ENCODE assay signal across 27 mouse cellular contexts in the genomic region with DNA sequence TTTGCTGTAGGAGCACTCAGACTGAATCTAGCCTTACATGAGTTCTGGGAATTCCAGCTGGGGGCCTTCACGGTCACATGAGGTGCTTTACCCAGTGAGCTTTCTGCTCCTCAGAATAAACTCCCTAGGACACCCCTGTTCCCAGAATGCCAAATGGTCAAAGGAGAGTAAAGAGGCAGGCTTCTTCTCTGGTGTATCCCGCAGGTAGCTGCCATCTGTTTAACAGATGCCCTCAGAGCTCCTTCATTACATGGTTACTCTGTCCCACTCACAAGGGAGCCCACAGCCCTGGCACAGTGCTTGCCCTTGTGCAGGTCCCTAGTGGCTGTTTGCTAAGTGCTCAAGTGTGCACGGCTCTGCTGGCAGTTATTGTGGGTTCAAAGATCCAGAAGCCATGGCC. TPM values are rescaled to one million over a fixed set of nuclear protein-coding genes. Genes with fewer than 3 reads are reported as not detected.
DNase-seq lines count a peak whose midpoint lies in the region; ATAC-seq and TF ChIP-seq lines count a peak whose summit lies in the region.
"Had no signal": no experiment of that assay in that cellular context is flagged by ENCODE, and none has a peak within 500 bp of the region (broad histone marks: within the 10 kb centered on the region; RNA-seq: fewer than 3 reads in every experiment).

No protein-coding gene starts in this region.

- no peaks in the 10 kb centered on the region for H3K36me3 ChIP-seq in E14TG2a.4 (ENCODE audit: insufficient read depth, low read length)
- peaks cover 34% of the 10 kb centered on the region for H3K36me3 ChIP-seq in embryonic facial prominence, embryonic 10.5 days (replicated peaks)
- H3K36me3 ChIP-seq: forebrain, embryonic 15.5 days; G1E; liver, embryonic 15.5 days; midbrain, embryonic 15.5 days; neural tube, embryonic 15.5 days had no signal

- 76% methylated on average over 3 of the region's 3 CpGs for WGBS in embryonic facial prominence, embryonic 10.5 days

- TF ChIP-seq CTCF in E14TG2a.4 (conservative IDR thresholded peaks at IDR 0.05; ENCODE audit: low read length) = no peak

- H3K9me3 ChIP-seq in E14TG2a.4 (ENCODE audit: low read length) = no peaks in the 10 kb centered on the region
- no peaks in the 10 kb centered on the region for H3K9me3 ChIP-seq in embryonic facial prominence, embryonic 10.5 days
- H3K9me3 ChIP-seq: forebrain, embryonic 15.5 days; G1E; kidney, embryonic 15.5 days; liver, embryonic 15.5 days; midbrain, embryonic 10.5 days; midbrain, embryonic 15.5 days; neural tube, embryonic 15.5 days had no signal

- H3K4me3 ChIP-seq in E14TG2a.4 (replicated peaks; ENCODE audit: low read length) = peak overlapping the region; percentile 23
- no peak overlapping the region for H3K4me3 ChIP-seq in embryonic facial prominence, embryonic 10.5 days
- H3K4me3 ChIP-seq: forebrain, embryonic 15.5 days; gastrocnemius, adult 2 months; kidney, embryonic 15.5 days; layer of hippocampus, adult 2 months; liver, embryonic 15.5 days; midbrain, embryonic 15.5 days; neural tube, embryonic 15.5 days had no signal

- peaks cover 88% of the 10 kb centered on the region for H3K4me1 ChIP-seq in E14TG2a.4 (replicated peaks; ENCODE audit: low read depth, low read length)
- peaks cover 80% of the 10 kb centered on the region for H3K4me1 ChIP-seq in embryonic facial prominence, embryonic 10.5 days

- peaks cover 36% of the 10 kb centered on the region for H3K27me3 ChIP-seq in E14TG2a.4 (ENCODE audit: insufficient read depth, low read length)
- H3K27me3 ChIP-seq in embryonic facial prominence, embryonic 10.5 days (replicated peaks; ENCODE audit: low read depth, poor library complexity, severe bottlenecking) = peaks cover 50% of the 10 kb centered on the region
- H3K27me3 ChIP-seq: forebrain, embryonic 15.5 days; midbrain, embryonic 15.5 days; neural tube, embryonic 15.5 days had no signal

- DNase-seq in cerebellum, postnatal 14 days = no peak
- peak; percentile 26 for DNase-seq in cerebellum, adult 8-10 months
- DNase-seq in embryonic facial prominence, embryonic 10.5 days (ENCODE audit: low spot score) = no peak
- DNase-seq in thymus, postnatal 4 days = no peak
- no peak for DNase-seq in adrenal gland, adult (ENCODE audit: inconsistent age in 2 of 2, low spot score in 1 of 2)
- no peak for DNase-seq in kidney, postnatal 36 days
- DNase-seq: adrenal gland, postnatal 14 days; gastrocnemius, adult 2 months; gastrocnemius, postnatal 36 days; heart, adult 18-20 months; heart, postnatal 36 days; kidney, adult 18-20 months; lung, embryonic 14.5 days; lung, postnatal 14 days; right cerebral cortex, postnatal 25 days; thymus, postnatal 25 days had no signal

- peak; percentile 72; the same call in 1 of the 2 replicates for ATAC-seq in cerebellum, adult (ENCODE audit: insufficient number of reproducible peaks, low FRiP score, low TSS enrichment)
- ATAC-seq: forebrain, embryonic 15.5 days; midbrain, embryonic 15.5 days had no signal

- H3K27ac ChIP-seq in embryonic facial prominence, embryonic 10.5 days (replicated peaks) = 0 out of 2 replicates have a peak overlapping the region, but pooled peaks have one; percentile 37
- H3K27ac ChIP-seq: forebrain, embryonic 15.5 days; gastrocnemius, adult 2 months; hindbrain, embryonic 14.5 days; kidney, embryonic 15.5 days; layer of hippocampus, adult 2 months; liver, embryonic 15.5 days; midbrain, embryonic 15.5 days; neural tube, embryonic 15.5 days had no signal

RNA-seq across cellular contexts. Expression of a gene that starts 6.3 kb away (rescaled TPM):
- 8.7 and 9.7 TPM in 2 replicates for polyA plus RNA-seq in embryonic facial prominence, embryonic 10.5 days (2016; fragmentation: Nextera tagmentation; extraction: Ambion mirVana)
- polyA plus RNA-seq: G1E had no signal

RNA-seq across cellular contexts. Expression of a gene that starts 28.6 kb away (rescaled TPM):
- 32.8 and 35.9 TPM in 2 replicates for polyA plus RNA-seq in embryonic facial prominence, embryonic 10.5 days (2016; fragmentation: Nextera tagmentation; extraction: Ambion mirVana)

RNA-seq across cellular contexts. Expression of a gene that starts 59.3 kb away (rescaled TPM):
- polyA plus RNA-seq in embryonic facial prominence, embryonic 10.5 days (2016; fragmentation: Nextera tagmentation; extraction: Ambion mirVana) = 3.4 and 3.7 TPM in 2 replicates
